Mouse (Mus musculus) embryonic facial prominence, embryonic 15.5 days (tissue): ENCODE measurements around the gene Tmem56. TPM values are rescaled to one million over a fixed set of nuclear protein-coding genes. Genes with fewer than 3 reads are reported as not detected.
A peak's percentile ranks its signal among the peaks of the same experiment; 100 is the strongest.

Experiments
- ATAC-seq: fragments of 200-750 bp; cut with Nextera tagmentation; 2 replicates; pipeline ENCODE4 v1.8.0; 2017; ENCODE audit warnings: low read depth, moderate TSS enrichment; ENCODE audit not compliant: insufficient number of reproducible peaks, low FRiP score, low TSS enrichment
- H3K27ac ChIP-seq: fragments of 300-500 bp; sonication (generic); replicated peaks from 2 replicates; pipeline ENCODE4 v1.5.1; 2015; ENCODE audit warnings: mild to moderate bottlenecking, inconsistent platforms
- H3K27me3 ChIP-seq: fragments of 300-500 bp; sonication (generic); 2 replicates; pipeline ENCODE4 v1.6.1; 2015; ENCODE audit warnings: inconsistent platforms
- H3K36me3 ChIP-seq: fragments of 300-500 bp; sonication (generic); 2 replicates; pipeline ENCODE4 v1.6.1; 2015; ENCODE audit warnings: mild to moderate bottlenecking, inconsistent platforms
- H3K4me1 ChIP-seq: fragments of 300-500 bp; sonication (generic); 2 replicates; pipeline ENCODE4 v1.6.1; 2015; ENCODE audit warnings: inconsistent platforms
- H3K4me2 ChIP-seq: fragments of 300-500 bp; sonication (generic); replicated peaks from 2 replicates; pipeline ENCODE4 v1.6.1; 2015; ENCODE audit warnings: mild to moderate bottlenecking, inconsistent platforms
- H3K4me3 ChIP-seq: fragments of 300-500 bp; sonication (generic); replicated peaks from 2 replicates; pipeline ENCODE4 v1.5.1; 2015; ENCODE audit warnings: mild to moderate bottlenecking, inconsistent platforms
- H3K9ac ChIP-seq: fragments of 300-500 bp; sonication (generic); 2 replicates; pipeline ENCODE4 v1.6.1; 2015; ENCODE audit warnings: inconsistent platforms
- H3K9me3 ChIP-seq: fragments of 300-500 bp; sonication (generic); replicated peaks from 2 replicates; pipeline ENCODE4 v1.6.1; 2016; ENCODE audit warnings: inconsistent platforms
- WGBS: fragments of 180-500 bp; shearing (Covaris S2); methylation state at CpG from one replicate; pipeline ENCODE4 v1.1.7; 2015; 5-methylcytosine and 5-hydroxymethylcytosine counted together
- polyA plus RNA-seq: library from polyadenylated mRNA; unstranded; fragments of >200 nt; fragmentation: Nextera tagmentation; extraction: Ambion mirVana; gene quantifications from 2 replicates; pipeline ENCODE4 v1.2.1, GENCODE M21; 2015

Tmem56 gene
- polyA plus RNA-seq, 1 experiment from 2014 or later = 1.2 TPM

DNA sequence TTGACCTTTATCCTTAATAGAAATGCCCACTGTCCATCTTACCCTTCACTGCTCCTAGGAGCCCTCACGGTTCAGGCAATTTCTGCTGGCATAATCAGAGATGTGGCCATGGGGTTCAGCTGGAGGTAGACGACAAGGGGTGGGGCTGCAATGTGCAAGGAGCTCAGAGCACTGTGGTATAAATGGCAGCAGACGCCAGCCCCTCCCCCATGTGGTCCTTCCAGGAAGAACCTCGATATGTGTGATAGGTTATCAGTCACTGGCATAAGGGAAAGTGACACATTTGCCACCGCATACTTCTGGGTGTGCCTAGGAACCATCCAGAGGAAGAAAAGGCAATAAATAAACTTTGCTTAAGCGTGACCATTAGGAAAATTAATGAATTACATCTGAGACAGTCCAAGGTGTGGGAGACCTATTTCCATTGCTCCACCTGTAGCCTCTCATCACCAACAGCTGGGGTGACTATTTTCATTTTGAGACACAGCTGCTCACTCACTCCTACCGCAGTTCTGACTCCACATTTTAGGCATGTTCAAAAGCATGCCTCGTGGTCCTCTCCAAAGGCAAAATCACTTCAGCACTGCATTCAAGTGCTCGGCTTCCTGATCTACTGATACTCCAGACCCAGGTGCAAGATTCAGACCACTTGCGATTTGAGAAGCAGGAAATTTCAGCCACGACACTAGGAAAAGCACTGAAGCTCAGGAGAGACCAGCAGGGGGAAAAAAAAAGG lies 81.7 kb downstream of the Tmem56 start:
- no peak overlapping the region for H3K4me3 ChIP-seq
- no peak for ATAC-seq
- H3K27me3 ChIP-seq = no peaks in the 10 kb centered on the region
- no peak overlapping the region for H3K9ac ChIP-seq
- no peak overlapping the region for H3K4me2 ChIP-seq
- no peaks in the 10 kb centered on the region for H3K9me3 ChIP-seq
- peaks cover 6% of the 10 kb centered on the region; the same call in 1 of the 2 replicates for H3K4me1 ChIP-seq
- H3K36me3 ChIP-seq = no peaks in the 10 kb centered on the region
- no peak overlapping the region for H3K27ac ChIP-seq
- 66% methylated on average over 11 of the region's 11 CpGs for WGBS

DNA sequence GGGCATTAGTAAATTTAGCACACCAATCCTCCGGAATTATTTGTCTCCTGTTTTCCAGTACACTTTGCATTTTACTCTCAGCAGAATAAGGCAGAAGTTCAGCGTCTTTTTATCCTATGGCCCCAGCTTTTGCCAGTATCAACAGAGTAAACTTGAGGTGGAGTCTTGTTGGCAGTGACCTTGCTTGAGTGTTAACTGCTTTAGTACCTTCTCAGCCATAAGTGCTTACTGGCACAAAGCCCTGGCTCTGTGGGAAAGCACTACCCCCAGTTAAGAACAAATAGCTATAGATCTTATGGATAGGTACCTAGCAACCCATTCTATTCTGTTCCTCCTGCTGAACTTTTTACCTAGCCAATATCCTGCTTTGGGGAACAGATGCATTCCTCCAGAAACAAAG lies 93.7 kb downstream of the Tmem56 start:
- H3K36me3 ChIP-seq = no peaks in the 10 kb centered on the region
- WGBS = 83% methylated on average over 2 of the region's 2 CpGs

DNA sequence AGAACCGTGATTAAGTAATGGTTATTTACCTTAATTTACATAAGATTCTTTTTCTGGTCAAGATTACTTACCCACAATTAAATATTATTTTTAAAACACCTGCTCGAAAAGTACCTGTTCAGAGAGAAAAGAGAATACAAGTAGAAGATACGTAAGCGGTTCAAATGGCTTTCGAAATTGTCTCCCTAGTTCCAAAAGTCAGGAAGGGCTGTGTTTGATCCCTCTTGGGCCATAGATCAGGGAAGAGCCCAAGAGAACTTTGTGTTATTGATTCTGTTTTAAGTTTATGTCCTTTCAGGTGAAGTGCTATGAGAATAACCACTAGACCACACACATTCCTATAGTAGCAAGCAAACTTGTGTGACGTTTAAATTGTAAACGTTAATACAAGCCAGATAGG lies 95.4 kb downstream of the Tmem56 start:
- no peaks in the 10 kb centered on the region for H3K4me1 ChIP-seq
- no peaks in the 10 kb centered on the region for H3K9me3 ChIP-seq
- H3K4me3 ChIP-seq = no peak overlapping the region
- no peak overlapping the region for H3K4me2 ChIP-seq
- no peaks in the 10 kb centered on the region for H3K36me3 ChIP-seq
- H3K9ac ChIP-seq = no peak overlapping the region
- ATAC-seq = no peak
- no peaks in the 10 kb centered on the region for H3K27me3 ChIP-seq
- WGBS = 90% methylated on average over 7 of the region's 7 CpGs
- H3K27ac ChIP-seq = no peak overlapping the region

More for the DNA sequence above, 93.7 kb downstream of the Tmem56 start:
- no peaks in the 10 kb centered on the region for H3K27me3 ChIP-seq
- ATAC-seq = no peak
- no peaks in the 10 kb centered on the region for H3K9me3 ChIP-seq
- no peaks in the 10 kb centered on the region for H3K4me1 ChIP-seq
- H3K27ac ChIP-seq = no peak overlapping the region
- no peak overlapping the region for H3K9ac ChIP-seq
- no peak overlapping the region for H3K4me2 ChIP-seq
- no peak overlapping the region for H3K4me3 ChIP-seq

DNA sequence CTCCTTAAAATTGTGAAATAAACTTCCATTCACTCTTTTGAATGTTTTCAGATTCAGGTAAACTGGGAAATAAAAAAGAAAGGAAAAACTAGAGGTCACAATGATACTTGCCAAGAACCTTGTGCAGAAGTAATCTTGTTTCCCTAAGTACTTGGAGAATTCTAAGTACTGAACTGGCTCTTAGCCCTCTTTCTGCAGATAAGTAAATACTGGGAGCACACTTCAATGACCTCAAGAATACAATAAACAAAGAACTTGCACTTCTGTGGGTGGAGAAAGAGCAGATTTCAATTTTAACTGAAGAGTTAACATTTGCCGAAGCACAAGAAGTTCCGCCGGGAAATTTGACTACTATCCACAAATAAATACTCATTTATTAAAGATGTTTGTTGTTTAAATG lies 96.0 kb downstream of the Tmem56 start:
- H3K9me3 ChIP-seq = no peaks in the 10 kb centered on the region
- WGBS = 75% methylated on average over 3 of the region's 3 CpGs
- H3K9ac ChIP-seq = no peak overlapping the region
- no peaks in the 10 kb centered on the region for H3K27me3 ChIP-seq
- no peak for ATAC-seq
- no peak overlapping the region for H3K4me3 ChIP-seq
- no peaks in the 10 kb centered on the region for H3K4me1 ChIP-seq
- H3K4me2 ChIP-seq = no peak overlapping the region
- no peaks in the 10 kb centered on the region for H3K36me3 ChIP-seq
- no peak overlapping the region for H3K27ac ChIP-seq

- Histone ChIP-seq H3K4me2 (no peak overlapping the region), H3K4me1 (no peaks in the 10 kb centered on the region), H3K9ac (no peak overlapping the region), H3K27me3 (no peaks in the 10 kb centered on the region), H3K36me3 (no peaks in the 10 kb centered on the region), H3K9me3 (no peaks in the 10 kb centered on the region), H3K4me3 (no peak overlapping the region), H3K27ac (no peak overlapping the region)
- 85% methylated on average over 3 of the region's 3 CpGs for WGBS
- no peak for ATAC-seq
These were observed 97.7 kb downstream of the Tmem56 start for GRCm38 (mm10) chr3:121185197-121185596.

GRCm38 (mm10) chr3:121176011-121176410 lies 106.9 kb downstream of the Tmem56 start:
- 91% methylated on average over 1 of the region's 1 CpGs for WGBS
- ATAC-seq = no peak
- no peaks in the 10 kb centered on the region for H3K36me3 ChIP-seq
- no peak overlapping the region for H3K9ac ChIP-seq
- no peak overlapping the region for H3K4me3 ChIP-seq
- no peak overlapping the region for H3K4me2 ChIP-seq
- no peaks in the 10 kb centered on the region for H3K27me3 ChIP-seq
- no peak overlapping the region for H3K27ac ChIP-seq
- H3K9me3 ChIP-seq = no peaks in the 10 kb centered on the region
- no peaks in the 10 kb centered on the region for H3K4me1 ChIP-seq

DNA sequence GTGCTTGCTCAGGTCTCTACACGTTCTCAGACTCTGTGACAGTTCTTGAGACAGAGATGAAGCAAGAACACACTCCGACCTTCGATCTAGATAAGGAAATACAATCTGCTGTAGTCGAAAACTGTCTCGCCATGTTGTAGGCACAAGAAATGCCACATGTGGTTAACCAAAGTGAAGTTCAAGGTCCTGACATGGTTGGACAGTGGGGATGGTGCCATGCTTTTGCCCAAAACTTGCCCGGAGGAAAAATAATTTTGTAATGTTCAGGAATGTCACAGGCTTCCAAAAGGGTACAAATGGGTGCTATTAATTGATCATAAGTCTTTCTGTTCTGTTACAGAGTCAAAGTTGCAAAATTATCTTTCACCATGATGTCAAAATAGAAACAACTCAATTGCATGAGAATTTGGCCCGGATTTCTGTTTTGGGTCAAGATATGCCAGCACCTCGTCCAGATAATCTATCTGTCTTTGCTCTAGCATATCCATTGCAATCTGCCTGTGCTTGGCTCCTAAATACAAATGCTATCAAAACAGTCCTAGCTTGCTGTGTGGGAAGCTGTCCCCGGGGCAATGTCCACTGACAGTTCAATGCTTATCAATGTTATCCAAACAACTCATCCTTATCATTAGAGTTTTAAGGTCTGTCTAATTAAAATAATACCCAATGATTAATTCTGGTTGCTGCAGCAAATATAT lies 108.5 kb downstream of the Tmem56 start:
- WGBS = 69% methylated on average over 9 of the region's 9 CpGs
- Histone ChIP-seq H3K4me3 (no peak overlapping the region), H3K4me1 (no peaks in the 10 kb centered on the region), H3K9me3 (no peaks in the 10 kb centered on the region), H3K27ac (no peak overlapping the region), H3K36me3 (no peaks in the 10 kb centered on the region), H3K4me2 (no peak overlapping the region), H3K27me3 (no peaks in the 10 kb centered on the region), H3K9ac (no peak overlapping the region)
- ATAC-seq = no peak

DNA sequence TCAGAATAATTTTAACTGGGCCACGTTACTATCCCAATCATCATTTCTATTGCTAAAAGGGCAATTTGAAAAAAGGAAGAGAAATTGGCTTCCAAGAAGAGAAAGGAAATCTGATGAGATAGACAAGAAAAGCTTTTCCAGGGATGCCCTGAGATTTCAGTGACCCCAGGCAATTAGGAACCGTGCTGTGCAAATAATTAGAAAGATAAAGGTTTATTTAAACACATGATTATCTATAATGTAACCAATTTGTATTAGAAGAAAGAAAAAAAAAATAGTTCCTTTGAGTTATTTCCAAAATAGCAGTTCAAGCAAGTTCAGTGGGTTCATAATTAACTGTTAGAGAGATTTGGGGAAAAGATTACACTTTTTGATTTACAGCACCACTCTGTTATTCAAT lies 110.2 kb downstream of the Tmem56 start:
- Histone ChIP-seq H3K36me3 (no peaks in the 10 kb centered on the region), H3K4me1 (no peaks in the 10 kb centered on the region), H3K4me2 (no peak overlapping the region), H3K9me3 (no peaks in the 10 kb centered on the region), H3K27me3 (no peaks in the 10 kb centered on the region), H3K9ac (no peak overlapping the region), H3K4me3 (no peak overlapping the region), H3K27ac (no peak overlapping the region)
- no peak for ATAC-seq
- whole genome bisulfite sequencing = 63% methylated on average over 2 of the region's 2 CpGs

DNA sequence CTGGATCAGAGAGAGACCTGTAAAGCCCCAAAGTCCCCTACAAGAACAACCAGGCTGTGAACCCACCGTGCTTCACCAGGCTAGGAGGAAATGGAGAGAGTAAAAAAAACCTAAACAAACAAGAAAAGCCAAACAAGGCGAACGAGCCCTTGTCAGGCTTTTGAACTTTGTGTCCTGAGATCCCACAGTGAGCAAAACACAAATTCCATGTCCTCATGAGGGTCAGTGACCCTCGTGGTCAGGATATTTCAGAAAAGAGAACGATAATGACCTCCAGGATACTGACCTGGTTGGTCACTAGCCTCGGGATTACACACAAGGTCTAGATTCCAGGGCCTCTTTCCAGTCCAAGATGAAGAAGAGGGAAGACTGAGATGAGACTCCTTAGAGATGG lies 111.0 kb downstream of the Tmem56 start:
- WGBS = 47% methylated on average over 6 of the region's 6 CpGs
- no peaks in the 10 kb centered on the region for H3K27me3 ChIP-seq
- no peak for ATAC-seq
- H3K9ac ChIP-seq = no peak overlapping the region
- H3K4me1 ChIP-seq = no peaks in the 10 kb centered on the region
- no peaks in the 10 kb centered on the region for H3K9me3 ChIP-seq
- H3K4me2 ChIP-seq = peak overlapping the region; percentile 75
- H3K4me3 ChIP-seq = peak overlapping the region; percentile 70
- no peaks in the 10 kb centered on the region for H3K36me3 ChIP-seq
- no peak overlapping the region; the same call in 1 of the 2 replicates for H3K27ac ChIP-seq

DNA sequence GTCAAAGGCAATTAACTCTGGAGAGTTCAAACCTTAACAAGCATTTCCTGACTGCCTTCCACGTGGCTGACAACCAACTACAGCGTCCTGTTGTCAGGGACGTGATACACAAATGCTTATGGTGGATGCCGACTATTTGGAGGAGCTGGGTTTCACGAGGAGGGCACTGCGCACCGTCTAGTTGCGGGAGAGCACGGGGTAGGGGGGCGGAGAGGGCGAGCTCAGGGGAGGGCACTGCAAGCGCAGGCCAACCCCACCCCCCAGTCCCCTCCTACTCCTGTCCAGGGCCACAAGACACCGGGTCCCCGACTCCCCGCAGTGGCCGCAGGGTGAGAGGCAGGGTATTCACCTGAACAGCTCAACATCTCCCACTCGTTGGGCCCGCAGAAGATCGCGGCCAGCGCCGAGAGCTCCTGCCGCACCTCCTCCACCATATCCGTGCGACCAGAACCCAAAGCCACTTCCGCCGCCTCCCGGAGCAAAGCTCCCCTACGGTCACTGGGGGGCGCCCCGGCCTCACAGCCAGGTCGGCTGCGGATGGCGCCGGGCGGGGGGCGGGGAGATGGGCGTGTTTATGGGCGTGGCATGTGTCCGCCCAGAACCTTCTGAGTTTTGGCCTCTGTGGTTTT lies 111.5 kb downstream of the Tmem56 start, which contains the start of gene Rwdd3:
Gene Rwdd3 (minus strand): TSS at position 453 of the 629 bp plus-strand sequence.
- Histone ChIP-seq H3K4me3 (peak within 1 kb of the TSS; percentile 70), H3K27ac (peak within 1 kb of the TSS; percentile 79), H3K36me3 (no peaks in the 10 kb centered on the region), H3K27me3 (no peaks in the 10 kb centered on the region), H3K4me1 (no peaks in the 10 kb centered on the region), H3K4me2 (peak within 1 kb of the TSS; percentile 75), H3K9ac (peak within 1 kb of the TSS; percentile 54), H3K9me3 (no peaks in the 10 kb centered on the region)
- peak; percentile 93 for ATAC-seq
- WGBS = under 1% methylated on average over 40 of the region's 40 CpGs

DNA sequence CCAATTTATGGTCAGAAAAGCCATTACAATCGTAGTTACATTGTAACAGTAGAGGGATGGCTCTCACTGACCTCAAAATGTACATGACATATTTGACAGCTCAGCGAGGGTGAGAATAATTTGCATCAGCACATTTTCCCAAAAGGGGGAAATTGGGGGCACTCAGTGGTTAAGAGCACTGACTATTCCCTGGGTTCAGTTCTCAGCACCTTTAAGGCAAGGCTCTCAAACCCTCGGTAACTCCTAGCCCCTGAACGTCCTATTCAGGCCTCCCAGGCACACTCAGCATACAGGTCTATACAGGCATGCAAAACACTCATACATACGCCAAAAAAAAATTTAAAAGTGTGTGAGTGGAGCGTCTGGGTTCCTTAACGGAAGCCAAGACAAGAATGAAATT lies 112.3 kb downstream of the Tmem56 start:
- no peaks in the 10 kb centered on the region for H3K9me3 ChIP-seq
- H3K27me3 ChIP-seq = no peaks in the 10 kb centered on the region
- no peak for ATAC-seq
- no peak overlapping the region for H3K27ac ChIP-seq
- no peaks in the 10 kb centered on the region for H3K4me1 ChIP-seq
- peak overlapping the region; percentile 70 for H3K4me3 ChIP-seq
- H3K4me2 ChIP-seq = peak overlapping the region; percentile 75
- no peak overlapping the region for H3K9ac ChIP-seq
- WGBS = 37% methylated on average over 7 of the region's 7 CpGs
- no peaks in the 10 kb centered on the region for H3K36me3 ChIP-seq
